Mouse (Mus musculus): ENCODE data around the gene Pnpla5. TPM values are rescaled to one million over a fixed set of nuclear protein-coding genes. Genes with fewer than 3 reads are reported as not detected.

The Pnpla5 gene
- polyA plus RNA-seq, 1 experiment from 2014 or later, result not detected

Small RNAs within 50 kb of the gene (microRNA-seq; reads per million reads assigned to microRNA genes)
- gene Mir6392, result not detected

Other genes starting within 250 kb of the Pnpla5 start
- 0.57 and 0.85 TPM in 2 replicates for gene Efcab6, start 57.8 kb downstream of the Pnpla5 start, polyA plus RNA-seq (2015; fragmentation: Nextera tagmentation; extraction: Ambion mirVana)
- 42.1 and 44.4 TPM in 2 replicates for gene Sult4a1, start 17.4 kb downstream of the Pnpla5 start, polyA plus RNA-seq (2015; fragmentation: Nextera tagmentation; extraction: Ambion mirVana)
- 4.1 and 4.5 TPM in 2 replicates for gene Pnpla3, start 44.7 kb upstream of the Pnpla5 start, polyA plus RNA-seq (2015; fragmentation: Nextera tagmentation; extraction: Ambion mirVana)
- 83.1 and 85.9 TPM in 2 replicates for gene Samm50, start 69.1 kb upstream of the Pnpla5 start, polyA plus RNA-seq (2015; fragmentation: Nextera tagmentation; extraction: Ambion mirVana)
- 4.7 and 6.2 TPM in 2 replicates for gene Parvb, start 108.9 kb upstream of the Pnpla5 start, polyA plus RNA-seq (2015; fragmentation: Nextera tagmentation; extraction: Ambion mirVana)
- 0.59 and 0.78 TPM in 2 replicates for gene Parvg, start 200.9 kb upstream of the Pnpla5 start, polyA plus RNA-seq (2015; fragmentation: Nextera tagmentation; extraction: Ambion mirVana)

Data from midbrain, embryonic 13.5 days (tissue).